Mouse (Mus musculus): ENCODE results near the gene Zfp36. TPM values are rescaled to one million over a fixed set of nuclear protein-coding genes. Genes with fewer than 3 reads are reported as not detected.

Zfp36 gene
- polyA plus RNA-seq, 3 experiments from 2014 or later = 100 to 211 (median 148) TPM

GRCm38 (mm10) chr7:28367663-28368275, 12.3 kb downstream of the Zfp36 start:
- no peak for ATAC-seq

GRCm38 (mm10) chr7:28362441-28363060, 17.5 kb downstream of the Zfp36 start:
- ATAC-seq = no peak

- no peak for ATAC-seq
Measured at GRCm38 (mm10) chr7:28361647-28362341, 18.3 kb downstream of the Zfp36 start.

- no peak for ATAC-seq
Measured at GRCm38 (mm10) chr7:28360291-28360690, 19.8 kb downstream of the Zfp36 start.

GRCm38 (mm10) chr7:28359854-28360253, 20.2 kb downstream of the Zfp36 start:
- no peak for ATAC-seq

- no peak for ATAC-seq
Measured at GRCm38 (mm10) chr7:28358431-28358830, 21.6 kb downstream of the Zfp36 start.

GRCm38 (mm10) chr7:28357984-28358383, 22.1 kb downstream of the Zfp36 start:
- ATAC-seq = no peak

- no peak for ATAC-seq
Measured at GRCm38 (mm10) chr7:28356981-28357380, 23.1 kb downstream of the Zfp36 start.

GRCm38 (mm10) chr7:28355221-28355620, 24.8 kb downstream of the Zfp36 start:
- ATAC-seq = peak; percentile 55

GRCm38 (mm10) chr7:28354596-28354995, 25.5 kb downstream of the Zfp36 start:
- ATAC-seq = no peak

GRCm38 (mm10) chr7:28354113-28354581, 25.9 kb downstream of the Zfp36 start:
- no peak for ATAC-seq

- no peak for ATAC-seq
Measured at GRCm38 (mm10) chr7:28353267-28353666, 26.8 kb downstream of the Zfp36 start.

GRCm38 (mm10) chr7:28351676-28352191, 28.3 kb downstream of the Zfp36 start:
- ATAC-seq = no peak

- peak; percentile 88 for ATAC-seq
Measured at GRCm38 (mm10) chr7:28350155-28350883, 29.7 kb downstream of the Zfp36 start, which contains the start of gene Rps16. Gene Rps16 (plus strand): TSS chr7:28350652.

GRCm38 (mm10) chr7:28348601-28349000, 31.5 kb downstream of the Zfp36 start:
- no peak for ATAC-seq

- ATAC-seq = no peak
Measured at GRCm38 (mm10) chr7:28347746-28348145, 32.3 kb downstream of the Zfp36 start.

GRCm38 (mm10) chr7:28344637-28345036, 35.4 kb downstream of the Zfp36 start:
- no peak for ATAC-seq

- no peak for ATAC-seq
Measured at GRCm38 (mm10) chr7:28341381-28341780, 38.7 kb downstream of the Zfp36 start.

GRCm38 (mm10) chr7:28339213-28339917, 40.7 kb downstream of the Zfp36 start:
- no peak for ATAC-seq

- peak; percentile 99 for ATAC-seq
Measured at GRCm38 (mm10) chr7:28338108-28338998, 41.7 kb downstream of the Zfp36 start, which contains the start of gene Supt5. Gene Supt5 (minus strand): TSS chr7:28338746.

GRCm38 (mm10) chr7:28335471-28335870, 44.6 kb downstream of the Zfp36 start:
- no peak for ATAC-seq
